Mouse (Mus musculus) heart, postnatal 4 days (tissue): ENCODE data around the gene 2210016L21Rik. TPM values are rescaled to one million over a fixed set of nuclear protein-coding genes. Genes with fewer than 3 reads are reported as not detected.
A peak's percentile ranks its signal among the peaks of the same experiment; 100 is the strongest.

Experiments
- DNase-seq: peaks from one replicate; pipeline ENCODE4 v3.0.0; 2021
- total RNA-seq, 2 experiments: library from RNA; stranded (reverse); gene quantifications; 2 replicates each; pipeline ENCODE4 v1.2.3; 2021

Gene 2210016L21Rik
- total RNA-seq, 2 experiments from 2014 or later, result 27.7 to 34.9 TPM

GRCm38 (mm10) chr5:114979250-114980121, 37.5 kb downstream of the 2210016L21Rik start:
- DNase-seq, result peak; percentile 79

- no peak for DNase-seq
Observed at GRCm38 (mm10) chr5:114980122-114980748, 38.3 kb downstream of the 2210016L21Rik start.

- DNase-seq, result no peak
Observed at GRCm38 (mm10) chr5:114982001-114982400, 40.0 kb downstream of the 2210016L21Rik start.

GRCm38 (mm10) chr5:114985074-114985473, 43.1 kb downstream of the 2210016L21Rik start:
- DNase-seq, result no peak

GRCm38 (mm10) chr5:114996447-114996846, 54.5 kb downstream of the 2210016L21Rik start:
- no peak for DNase-seq

- no peak for DNase-seq
Observed at GRCm38 (mm10) chr5:114997327-114997726, 55.4 kb downstream of the 2210016L21Rik start.

Other genes with a start within 250 kb of the 2210016L21Rik start
- 1 to 10 TPM; 5.3 to 6.8 TPM for gene Tchp, start 234.4 kb upstream of the 2210016L21Rik start, total RNA-seq
- gene Ankrd13a, start 167.5 kb upstream of the 2210016L21Rik start, total RNA-seq, result 10 to 100 TPM; 60.6 to 60.8 TPM
- gene Git2, start 166.6 kb upstream of the 2210016L21Rik start, total RNA-seq, result 10 to 100 TPM; 38.8 to 49.5 TPM
- 10 to 100 TPM; 15.9 to 17.6 TPM for gene 1500011B03Rik, start 118.7 kb upstream of the 2210016L21Rik start, total RNA-seq
- gene 4930519G04Rik, start 88.5 kb upstream of the 2210016L21Rik start, total RNA-seq, result not detected
- not detected for gene Gm9936, start 83.5 kb upstream of the 2210016L21Rik start, total RNA-seq
- 1 to 10 TPM; 2.7 to 2.8 TPM for gene Oasl2, start 45.2 kb upstream of the 2210016L21Rik start, total RNA-seq
- gene Oasl1, start 18.9 kb upstream of the 2210016L21Rik start, total RNA-seq, result under 1 TPM in 1 of 2 experiments, not detected in 1; 0.18 TPM
- not detected for gene Hnf1a, start 28.9 kb downstream of the 2210016L21Rik start, total RNA-seq
- 10 to 100 TPM; 52.1 to 53.3 TPM for gene Sppl3, start 69.0 kb downstream of the 2210016L21Rik start, total RNA-seq
- gene Gm10401, start 156.1 kb downstream of the 2210016L21Rik start, total RNA-seq, result not detected
- gene Acads, start 177.2 kb downstream of the 2210016L21Rik start, total RNA-seq, result 100 to 1,000 TPM; 153 to 165 TPM
- gene Unc119b, start 192.8 kb downstream of the 2210016L21Rik start, total RNA-seq, result 10 to 100 TPM; 21.7 to 25.9 TPM
- gene Mlec, start 216.0 kb downstream of the 2210016L21Rik start, total RNA-seq, result 100 to 1,000 TPM; 104 to 111 TPM